Mouse (Mus musculus) midbrain, embryonic 11.5 days (tissue): ENCODE results near the gene Gm20498. TPM values are rescaled to one million over a fixed set of nuclear protein-coding genes. Genes with fewer than 3 reads are reported as not detected.
"Not testable (repeated sequence)": the region's sequence is repeated elsewhere in the genome, so short reads cannot be mapped to it uniquely, and the experiment has no call there.

Experiments used
- ATAC-seq: fragments of 200-750 bp; cut with Nextera tagmentation; 2 replicates; pipeline ENCODE4 v1.8.0; 2017; ENCODE audit warnings: moderate TSS enrichment, moderate library complexity; ENCODE audit not compliant: low FRiP score
- DNase-seq: peaks from one replicate; pipeline ENCODE4 v3.0.0; 2015; ENCODE audit warnings: low spot score; ENCODE audit errors: missing footprints
- H3K27ac ChIP-seq: fragments of 300-500 bp; sonication (generic); 2 replicates; pipeline ENCODE4 v1.5.1; 2014; ENCODE audit warnings: low read depth, low read length
- H3K27me3 ChIP-seq: fragments of 300-500 bp; sonication (generic); 2 replicates; pipeline ENCODE4 v1.6.1; 2014; ENCODE audit warnings: mild to moderate bottlenecking, low read length, moderate library complexity, mixed read lengths; ENCODE audit not compliant: control insufficient read depth, insufficient read depth
- H3K36me3 ChIP-seq: fragments of 300-500 bp; sonication (generic); 2 replicates; pipeline ENCODE4 v1.6.1; 2014; ENCODE audit warnings: mild to moderate bottlenecking, low read length, moderate library complexity, mixed read lengths; ENCODE audit not compliant: control insufficient read depth, insufficient read depth
- H3K4me1 ChIP-seq: fragments of 300-500 bp; sonication (generic); 2 replicates; pipeline ENCODE4 v1.6.1; 2014; ENCODE audit warnings: low read length; ENCODE audit not compliant: control insufficient read depth, insufficient read depth
- H3K4me2 ChIP-seq: fragments of 300-500 bp; sonication (generic); 2 replicates; pipeline ENCODE4 v1.6.1; 2014; ENCODE audit warnings: mild to moderate bottlenecking, moderate library complexity
- H3K4me3 ChIP-seq: fragments of 300-500 bp; sonication (generic); 2 replicates; pipeline ENCODE4 v1.5.1; 2014; ENCODE audit warnings: low read depth, low read length
- H3K9ac ChIP-seq: fragments of 300-500 bp; sonication (generic); 2 replicates; pipeline ENCODE4 v1.6.1; 2014; ENCODE audit warnings: low read length
- H3K9me3 ChIP-seq: fragments of 300-500 bp; sonication (generic); 2 replicates; pipeline ENCODE4 v1.6.1; 2016; ENCODE audit warnings: low read length; ENCODE audit not compliant: control insufficient read depth
- WGBS: fragments of 180-500 bp; shearing (Covaris S2); extraction: QIAGEN DNeasy Blood & Tissue Kit; methylation state at CpG from one replicate; pipeline ENCODE4 v1.1.7; 2014; 5-methylcytosine and 5-hydroxymethylcytosine counted together
- polyA plus RNA-seq: library from polyadenylated mRNA; unstranded; fragments of >200 nt; fragmentation: Nextera tagmentation; extraction: Ambion mirVana; gene quantifications from 2 replicates; pipeline ENCODE4 v1.2.1, GENCODE M21; 2014

The Gm20498 gene
- polyA plus RNA-seq, 1 experiment from 2014 or later: 34.5 TPM

DNA sequence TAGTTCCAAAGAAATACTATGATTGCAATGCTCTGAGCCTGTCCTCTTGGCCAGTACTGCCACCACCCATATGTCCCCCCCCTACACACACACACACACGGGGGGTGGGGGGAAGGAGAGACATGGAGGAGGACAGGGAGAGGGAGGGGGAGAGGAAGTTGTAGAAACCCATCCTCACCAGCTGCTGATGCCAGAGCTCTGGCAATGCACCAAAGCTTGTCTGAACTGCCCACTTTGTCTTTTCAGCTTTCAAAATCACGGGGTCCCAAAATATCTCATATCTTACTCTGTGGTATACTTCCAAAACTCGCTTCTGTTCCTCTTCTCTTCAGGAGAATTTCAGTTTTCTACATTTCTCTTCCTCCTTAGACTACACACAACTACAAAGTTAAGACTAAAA is 119.5 kb downstream of the Gm20498 start:
- no peak overlapping the region for H3K27ac ChIP-seq
- 90% methylated on average over 3 of the region's 3 CpGs for WGBS
- DNase-seq (no peak), ATAC-seq (no peak)
- no peaks in the 10 kb centered on the region for H3K27me3 ChIP-seq
- H3K4me1 ChIP-seq: no peaks in the 10 kb centered on the region
- no peaks in the 10 kb centered on the region for H3K9me3 ChIP-seq
- H3K4me3 ChIP-seq: no peak overlapping the region
- no peak overlapping the region for H3K9ac ChIP-seq
- H3K4me2 ChIP-seq: no peak overlapping the region
- no peaks in the 10 kb centered on the region for H3K36me3 ChIP-seq

DNA sequence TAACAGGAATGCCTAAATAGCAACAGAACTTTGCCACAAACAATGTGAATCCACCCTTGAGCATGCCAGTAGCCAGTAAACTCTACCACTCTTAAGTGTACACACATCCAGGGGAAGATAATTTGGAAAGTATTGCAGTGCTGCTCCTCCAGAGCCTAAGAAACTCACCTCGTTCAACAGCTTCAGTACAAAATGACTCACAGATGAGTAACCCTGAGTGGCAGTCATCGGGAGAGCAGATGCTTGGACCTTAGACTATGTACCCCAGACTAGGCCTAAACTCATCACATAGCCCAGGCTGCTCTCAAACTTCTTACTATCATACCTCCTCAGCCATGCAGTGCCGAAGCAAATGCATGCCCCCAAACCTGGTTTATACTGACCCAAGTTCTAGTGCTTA is 123.7 kb downstream of the Gm20498 start:
- DNase-seq: no peak
- no peaks in the 10 kb centered on the region for H3K9me3 ChIP-seq
- H3K9ac ChIP-seq: no peak overlapping the region
- no peak overlapping the region for H3K4me2 ChIP-seq
- H3K27ac ChIP-seq: no peak overlapping the region
- H3K27me3 ChIP-seq: no peaks in the 10 kb centered on the region
- no peaks in the 10 kb centered on the region for H3K36me3 ChIP-seq
- ATAC-seq: no peak
- H3K4me3 ChIP-seq: no peak overlapping the region
- no peaks in the 10 kb centered on the region for H3K4me1 ChIP-seq
- WGBS: 87% methylated on average over 3 of the region's 3 CpGs

DNA sequence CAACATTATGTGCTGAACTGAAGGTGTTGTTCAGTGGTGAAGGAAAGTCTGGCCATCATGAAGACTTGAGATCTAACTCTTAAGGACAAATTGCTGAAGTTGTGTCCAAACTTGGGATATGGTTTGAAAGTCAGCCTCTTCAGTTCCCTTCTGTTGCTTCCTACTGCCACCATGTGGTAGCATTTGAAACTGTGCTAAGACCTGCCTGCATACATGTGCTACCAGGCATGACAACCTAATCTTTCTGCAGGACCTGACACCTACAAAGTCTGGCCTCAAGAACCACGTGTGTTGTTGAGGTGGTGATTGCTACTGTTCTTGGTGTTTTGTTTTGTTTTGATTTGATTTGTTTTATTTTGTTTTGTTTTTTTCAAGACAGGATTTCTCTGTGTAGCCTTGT is 130.5 kb downstream of the Gm20498 start:
- DNase-seq: peak; percentile 95
- H3K4me2 ChIP-seq: no peak overlapping the region
- no peak overlapping the region for H3K4me3 ChIP-seq
- no peaks in the 10 kb centered on the region for H3K9me3 ChIP-seq
- H3K27ac ChIP-seq: no peak overlapping the region
- no peaks in the 10 kb centered on the region for H3K36me3 ChIP-seq
- ATAC-seq: no peak
- WGBS: 24% methylated on average over 1 of the region's 1 CpGs
- no peaks in the 10 kb centered on the region for H3K27me3 ChIP-seq
- no peak overlapping the region for H3K9ac ChIP-seq
- no peaks in the 10 kb centered on the region for H3K4me1 ChIP-seq

DNA sequence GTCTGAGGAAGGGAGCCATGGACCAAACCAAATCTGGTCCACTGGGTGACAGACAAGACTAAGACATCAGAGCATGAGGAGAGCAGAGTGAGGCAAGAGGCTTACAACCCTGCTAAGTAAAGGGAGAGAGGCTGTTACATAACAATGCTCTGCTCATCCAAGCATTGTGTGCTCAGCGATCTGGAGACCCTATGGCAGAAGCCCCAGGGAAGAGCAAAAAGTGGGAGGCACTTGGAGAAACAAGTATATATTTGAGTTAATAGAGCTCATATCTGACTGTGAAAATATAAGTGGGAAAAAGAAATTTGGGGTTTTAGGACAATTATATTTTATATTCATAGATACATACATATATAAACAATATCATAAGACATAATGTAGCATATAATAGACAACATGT is 153.3 kb downstream of the Gm20498 start, which contains the start of gene Gm4787:
Gene Gm4787, minus strand, starts transcription at position 101 of the 400 bp plus-strand sequence.
- not testable (repeated sequence) for H3K27me3 ChIP-seq, H3K4me1 ChIP-seq, H3K9me3 ChIP-seq, ATAC-seq, DNase-seq, H3K27ac ChIP-seq, H3K4me2 ChIP-seq, H3K4me3 ChIP-seq, H3K36me3 ChIP-seq, H3K9ac ChIP-seq
- 59% methylated on average over 1 of the region's 1 CpGs for WGBS

DNA sequence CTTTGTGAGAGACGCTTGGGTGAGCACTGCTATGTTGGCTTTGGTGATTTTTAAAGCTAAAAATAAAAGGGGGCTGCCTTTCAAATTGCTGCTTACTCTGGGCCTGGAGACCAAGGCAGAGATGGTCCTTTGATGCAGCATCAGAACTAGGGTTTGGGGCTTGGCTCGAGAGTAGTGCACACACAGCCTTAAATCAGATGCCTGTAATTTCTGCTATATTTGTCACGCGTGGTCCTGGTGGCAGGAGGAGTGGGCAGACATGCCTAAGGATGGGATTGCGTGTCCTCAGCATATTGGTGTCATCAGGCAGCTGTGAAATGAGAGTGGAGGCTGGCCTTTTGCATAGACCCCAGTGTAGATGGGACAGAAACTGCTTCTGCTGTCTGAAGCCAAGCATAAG is 198.9 kb downstream of the Gm20498 start:
- H3K4me2 ChIP-seq: peak overlapping the region; percentile 94
- DNase-seq: peak; percentile 71
- 70% methylated on average over 5 of the region's 5 CpGs for WGBS

DNA sequence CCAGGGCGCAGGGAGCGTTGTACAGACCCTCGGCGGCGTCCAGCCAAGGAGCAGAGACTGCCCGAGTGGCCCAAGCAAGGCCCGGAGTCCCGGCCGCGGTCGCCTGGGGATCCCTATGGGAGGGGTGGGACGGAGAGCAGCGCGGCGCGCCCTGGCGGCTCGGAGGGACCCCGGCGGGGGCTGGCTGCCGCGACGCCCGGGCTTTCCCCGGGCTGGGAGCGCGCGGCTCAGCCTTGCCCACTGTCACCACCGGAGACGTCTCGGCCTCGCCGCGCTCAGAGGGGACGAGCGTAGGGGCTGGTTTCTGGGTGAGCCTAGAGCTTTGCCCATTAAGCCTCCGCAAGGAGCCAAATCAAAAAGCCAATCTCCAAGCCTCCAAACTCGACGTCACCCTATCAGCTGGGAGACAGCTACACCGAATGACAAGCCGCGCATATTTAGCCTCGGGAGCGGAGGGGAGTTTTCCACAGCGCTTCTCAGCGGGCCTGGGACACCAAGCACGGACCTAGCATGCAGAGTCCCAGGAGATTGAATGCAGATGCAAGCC is 199.8 kb downstream of the Gm20498 start, which contains the start of gene Slc8a3:
Gene Slc8a3, minus strand, starts transcription at position 306 of the 547 bp plus-strand sequence.
- no peaks in the 10 kb centered on the region; the same call in 1 of the 2 replicates for H3K4me1 ChIP-seq
- H3K4me3 ChIP-seq: peak within 1 kb of the TSS; percentile 58
- H3K9me3 ChIP-seq: no peaks in the 10 kb centered on the region
- DNase-seq: peak; percentile 97
- H3K36me3 ChIP-seq: no peaks in the 10 kb centered on the region
- peak; percentile 84 for ATAC-seq
- H3K27me3 ChIP-seq: peaks cover 8% of the 10 kb centered on the region
- H3K9ac ChIP-seq: peak within 1 kb of the TSS; percentile 80
- peak within 1 kb of the TSS; percentile 94 for H3K4me2 ChIP-seq
- WGBS: under 1% methylated on average over 47 of the region's 47 CpGs
- peak within 1 kb of the TSS; percentile 25; the same call in 1 of the 2 replicates for H3K27ac ChIP-seq

More for the DNA sequence above, 198.9 kb downstream of the Gm20498 start:
- Histone ChIP-seq H3K27ac (no peak overlapping the region), H3K4me3 (no peak overlapping the region), H3K4me1 (no peaks in the 10 kb centered on the region; the same call in 1 of the 2 replicates), H3K9ac (no peak overlapping the region), H3K9me3 (no peaks in the 10 kb centered on the region), H3K27me3 (peaks cover 8% of the 10 kb centered on the region), H3K36me3 (no peaks in the 10 kb centered on the region)
- no peak for ATAC-seq

DNA sequence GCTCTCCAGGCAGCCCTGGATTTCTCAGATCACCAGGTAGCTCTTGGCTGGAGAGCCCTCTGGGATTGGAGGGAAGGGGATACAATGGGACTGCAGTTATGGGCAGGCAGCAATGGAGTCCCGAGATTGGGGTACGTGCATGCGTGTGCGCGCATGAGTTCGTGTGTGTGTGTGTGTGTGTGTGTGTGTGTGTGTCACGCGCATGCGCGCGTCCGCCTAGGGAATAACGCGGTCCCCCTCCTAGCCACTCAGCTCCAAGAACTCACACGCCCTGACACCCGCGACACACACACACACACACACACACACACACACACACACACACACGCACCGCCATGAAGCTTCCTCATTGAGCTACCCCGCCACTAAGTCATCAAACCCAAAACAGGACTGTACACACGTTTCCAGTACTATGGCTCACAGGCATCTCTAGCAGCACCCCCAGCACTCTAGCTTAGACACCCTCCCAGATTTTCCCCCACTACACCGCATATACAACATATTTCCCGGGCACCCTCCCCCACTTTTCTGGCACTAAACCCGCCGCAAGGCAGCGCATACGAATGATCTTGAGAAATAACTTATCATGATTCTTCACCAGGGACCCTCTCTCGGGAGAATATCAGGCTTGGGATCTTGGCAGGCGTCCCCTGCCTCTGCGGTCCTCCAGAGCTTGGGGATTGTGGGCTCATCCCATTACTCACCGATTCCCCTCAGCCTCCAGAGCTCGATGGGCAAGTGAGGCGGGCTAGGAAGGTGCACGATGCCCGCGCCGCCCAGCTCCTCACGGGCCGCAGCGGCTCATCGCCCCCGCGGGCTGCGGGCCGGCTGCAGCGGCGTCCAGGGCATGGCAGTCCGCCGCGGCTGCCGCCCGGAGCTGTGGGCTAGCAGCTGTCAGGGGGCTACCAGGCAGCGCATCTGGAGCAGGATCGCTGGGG is 200.5 kb downstream of the Gm20498 start:
- Histone ChIP-seq H3K27ac (peak overlapping the region; percentile 25; the same call in 1 of the 2 replicates), H3K27me3 (peaks cover 8% of the 10 kb centered on the region), H3K36me3 (no peaks in the 10 kb centered on the region), H3K4me3 (peak overlapping the region; percentile 58), H3K9me3 (no peaks in the 10 kb centered on the region), H3K4me1 (no peaks in the 10 kb centered on the region; the same call in 1 of the 2 replicates), H3K4me2 (peak overlapping the region; percentile 94), H3K9ac (peak overlapping the region; percentile 80)
- ATAC-seq (peak; percentile 74), DNase-seq (peak; percentile 97)
- WGBS: under 1% methylated on average over 54 of the region's 54 CpGs

DNA sequence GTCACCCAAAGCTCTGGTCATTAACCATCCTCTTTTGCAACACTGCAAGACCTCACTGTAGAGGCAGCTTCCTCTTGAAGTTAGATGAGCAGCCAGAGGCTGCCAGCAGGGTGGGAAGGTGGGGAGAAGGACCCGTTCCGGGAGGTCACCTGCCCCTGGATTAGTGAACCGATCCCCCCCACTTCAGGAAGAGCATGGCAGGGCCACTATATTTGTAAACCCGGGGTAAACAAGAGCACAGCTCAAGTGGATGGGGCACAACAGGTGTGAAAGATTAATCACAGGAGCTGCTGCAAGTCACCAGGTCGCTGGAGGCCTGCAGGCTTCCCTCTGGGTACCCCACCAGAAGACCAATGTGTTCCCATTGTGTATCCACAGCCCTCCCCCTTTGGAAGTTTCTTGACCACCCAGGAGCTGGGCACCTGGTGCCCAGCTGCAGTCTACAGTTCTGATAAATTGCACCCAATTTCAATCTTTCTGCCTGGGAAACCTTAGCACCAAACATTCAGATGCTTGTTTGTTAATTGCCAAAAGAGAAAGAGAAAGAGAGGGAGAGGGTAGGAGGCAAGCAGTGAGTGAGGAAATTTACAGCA is 201.6 kb downstream of the Gm20498 start:
- no peak for ATAC-seq
- no peak overlapping the region for H3K27ac ChIP-seq

More for the DNA sequence above, 201.6 kb downstream of the Gm20498 start:
- peak; percentile 86 for DNase-seq
- no peak overlapping the region; the same call in 1 of the 2 replicates for H3K4me3 ChIP-seq
- H3K9ac ChIP-seq: no peak overlapping the region
- WGBS: 27% methylated on average over 5 of the region's 5 CpGs
- no peaks in the 10 kb centered on the region for H3K36me3 ChIP-seq
- H3K4me2 ChIP-seq: peak overlapping the region; percentile 94
- no peaks in the 10 kb centered on the region; the same call in 1 of the 2 replicates for H3K4me1 ChIP-seq
- H3K27me3 ChIP-seq: peaks cover 8% of the 10 kb centered on the region
- no peaks in the 10 kb centered on the region for H3K9me3 ChIP-seq
